Mouse (Mus musculus) left cerebral cortex, adult 18-20 months (tissue): ENCODE data around the gene Apol8. TPM values are rescaled to one million over a fixed set of nuclear protein-coding genes. Genes with fewer than 3 reads are reported as not detected.

Experiments
- DNase-seq, 2 experiments: peaks; one replicate each; pipeline ENCODE4 v3.0.0; 2021 to 2022; ENCODE audit warnings: low spot score in 2 of 2, mixed read lengths in 1 of 2
- long read RNA-seq, 2 experiments: library from polyadenylated mRNA; stranded (forward); transcript quantifications; one replicate each; pipeline ENCODE4 v2.0.0; 2021
- total RNA-seq, 2 experiments: library from RNA; stranded (reverse); gene quantifications; 2 replicates each; pipeline ENCODE4 v1.2.3; 2021

Apol8 gene
- 1 to 10 TPM; 7.9 to 9.2 TPM for total RNA-seq
- long read RNA-seq, experiment 1, partial matches to known transcripts = 0 of 4 reads
- long read RNA-seq, experiment 1, other reads (novel, unspliced or antisense) = 3 of 4 reads
- long read RNA-seq, experiment 2, partial matches to known transcripts = 0 of 3 reads
- long read RNA-seq, experiment 2, other reads (novel, unspliced or antisense) = 3 of 3 reads

GRCm38 (mm10) chr15:77756848-77757247 is at the start of gene Apol8:
Apol8 (minus strand) TSS chr15:77757003.
- DNase-seq = peak; percentile 66 to 79

- DNase-seq = no peak
Observed at GRCm38 (mm10) chr15:77805657-77806056, 48.9 kb upstream of the Apol8 start.

- no peak for DNase-seq
Observed at GRCm38 (mm10) chr15:77804949-77805348, 48.1 kb upstream of the Apol8 start.

- DNase-seq = no peak
Observed at GRCm38 (mm10) chr15:77804460-77804859, 47.7 kb upstream of the Apol8 start.

- no peak for DNase-seq
Observed at GRCm38 (mm10) chr15:77803747-77804146, 46.9 kb upstream of the Apol8 start.

- DNase-seq = no peak
Observed at GRCm38 (mm10) chr15:77802992-77803391, 46.2 kb upstream of the Apol8 start.

GRCm38 (mm10) chr15:77801188-77801587 is 44.4 kb upstream of the Apol8 start:
- no peak for DNase-seq

- no peak for DNase-seq
Observed at GRCm38 (mm10) chr15:77800511-77800910, 43.7 kb upstream of the Apol8 start.

DNA sequence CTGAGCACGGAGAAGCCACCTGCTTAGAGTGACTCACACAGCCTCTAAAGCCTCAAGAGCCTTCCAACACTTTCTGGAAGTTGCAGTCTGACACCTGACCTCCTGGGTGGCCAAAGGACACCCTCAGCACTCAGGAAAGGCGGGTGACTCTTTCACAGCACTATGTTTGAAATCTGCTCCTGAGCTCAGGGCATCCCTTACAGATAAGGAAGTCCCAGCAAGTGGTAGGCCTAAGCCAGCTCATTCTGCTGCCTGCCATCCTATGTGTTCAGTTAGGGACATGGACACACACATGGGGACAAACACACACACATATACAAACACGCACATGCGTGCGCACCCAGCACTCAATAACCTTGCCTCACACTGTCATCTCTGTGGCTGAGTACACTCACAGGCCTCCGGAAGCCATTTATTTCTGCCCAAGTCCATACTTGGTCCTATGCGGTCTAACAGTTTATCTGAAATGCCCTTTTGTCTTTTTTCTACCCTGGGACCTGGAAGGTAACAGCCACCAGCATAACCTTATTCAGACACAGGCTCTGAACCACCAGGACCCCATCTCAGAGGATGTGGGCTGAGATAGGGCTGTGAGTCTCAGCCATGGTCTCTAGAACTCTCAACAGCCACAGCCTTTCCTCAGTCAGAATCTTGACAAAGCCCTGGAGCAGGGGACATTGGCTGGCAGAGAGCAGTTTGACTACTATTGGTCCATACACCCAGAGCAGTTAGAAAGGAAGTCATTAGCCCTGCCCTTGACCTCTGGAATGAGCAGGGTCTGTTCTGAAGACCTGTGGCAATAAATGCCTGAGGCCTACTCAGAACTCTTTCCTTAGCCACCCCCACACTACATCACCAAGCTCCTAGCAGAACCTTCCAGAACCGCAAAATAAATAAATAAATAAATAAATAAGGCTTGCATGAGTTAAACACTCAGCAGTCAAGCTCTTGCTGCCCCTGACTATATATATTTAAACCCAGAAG is 43.0 kb upstream of the Apol8 start:
- no peak for DNase-seq

DNA sequence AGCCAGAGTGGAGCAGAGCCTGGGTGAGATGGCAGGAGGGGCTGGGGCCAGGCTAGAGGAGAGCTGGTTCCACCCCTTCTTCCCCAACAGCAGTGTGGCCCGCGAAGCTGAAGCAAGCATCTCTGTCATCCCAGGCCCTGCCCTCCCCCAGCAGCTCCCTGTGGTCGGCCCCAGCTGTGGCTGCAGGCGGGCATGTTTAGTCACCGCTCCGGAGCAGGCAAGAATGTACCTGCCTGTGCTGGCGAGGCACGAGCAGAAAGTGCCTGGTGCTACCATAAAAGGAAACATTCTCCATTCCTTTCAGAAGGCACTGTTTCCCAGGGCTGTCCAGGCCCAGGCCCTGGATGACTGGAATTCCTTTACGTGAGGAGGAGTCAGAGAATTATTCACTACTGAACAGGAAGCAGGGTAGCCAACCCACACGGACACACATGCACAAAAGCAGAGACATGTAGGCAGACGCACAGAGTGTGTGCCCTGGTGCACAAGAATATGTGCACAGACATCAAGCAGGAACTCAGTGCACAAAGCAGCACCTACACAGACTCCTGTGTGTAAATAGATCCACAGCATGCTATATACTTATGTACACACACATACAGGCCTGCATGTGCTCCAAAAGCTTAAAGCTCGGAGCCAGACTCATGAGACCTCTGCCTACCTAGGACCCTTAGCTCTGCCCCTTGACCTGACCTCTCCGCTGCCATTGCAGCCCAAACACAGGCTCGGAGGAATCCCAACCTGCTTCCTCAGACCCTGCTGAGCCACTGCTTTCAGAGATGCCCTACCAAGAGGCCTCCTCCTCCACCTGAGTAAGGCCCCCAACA is 42.1 kb upstream of the Apol8 start:
- peak; percentile 40 to 55 for DNase-seq

DNA sequence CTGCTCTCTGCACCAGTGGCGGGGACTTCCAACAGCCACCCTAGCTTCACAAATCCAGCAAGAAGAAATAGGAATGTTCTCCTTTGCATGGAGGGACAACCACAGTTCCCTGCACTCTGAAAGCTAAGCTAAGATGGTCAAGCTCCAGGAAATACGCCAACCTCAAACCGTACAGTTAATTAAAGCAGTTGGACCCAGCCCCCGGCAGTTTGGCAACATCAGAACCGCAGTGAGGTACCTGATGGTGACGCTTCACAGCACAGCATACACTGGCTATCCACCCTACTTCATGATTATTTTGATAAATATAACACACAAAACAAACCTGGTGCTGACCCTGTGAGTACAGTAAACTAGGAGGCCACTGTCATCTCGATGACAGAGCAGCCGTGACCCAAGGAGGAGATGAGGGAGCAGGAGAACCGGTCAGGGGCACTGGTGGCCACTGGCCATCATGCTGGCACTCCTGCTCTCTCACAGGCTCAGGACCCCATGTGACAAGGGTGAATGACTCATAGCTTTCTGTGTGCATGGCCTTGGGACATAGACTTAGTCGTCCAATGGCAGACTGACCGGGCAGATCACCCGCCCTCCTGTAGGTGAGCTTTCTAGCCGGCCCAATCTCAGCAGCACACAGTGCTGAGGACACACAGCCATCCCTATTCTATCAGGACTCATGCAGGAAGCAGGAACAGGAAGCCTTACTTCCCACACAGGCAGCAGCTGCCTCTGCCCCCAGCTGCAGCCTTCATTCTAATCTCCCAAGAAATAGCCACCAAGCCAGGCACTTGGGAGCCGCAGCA is 41.0 kb upstream of the Apol8 start:
- no peak for DNase-seq

- DNase-seq = no peak
Observed at GRCm38 (mm10) chr15:77796409-77797035, 39.7 kb upstream of the Apol8 start.

GRCm38 (mm10) chr15:77794908-77795356 is 38.1 kb upstream of the Apol8 start:
- no peak for DNase-seq

DNA sequence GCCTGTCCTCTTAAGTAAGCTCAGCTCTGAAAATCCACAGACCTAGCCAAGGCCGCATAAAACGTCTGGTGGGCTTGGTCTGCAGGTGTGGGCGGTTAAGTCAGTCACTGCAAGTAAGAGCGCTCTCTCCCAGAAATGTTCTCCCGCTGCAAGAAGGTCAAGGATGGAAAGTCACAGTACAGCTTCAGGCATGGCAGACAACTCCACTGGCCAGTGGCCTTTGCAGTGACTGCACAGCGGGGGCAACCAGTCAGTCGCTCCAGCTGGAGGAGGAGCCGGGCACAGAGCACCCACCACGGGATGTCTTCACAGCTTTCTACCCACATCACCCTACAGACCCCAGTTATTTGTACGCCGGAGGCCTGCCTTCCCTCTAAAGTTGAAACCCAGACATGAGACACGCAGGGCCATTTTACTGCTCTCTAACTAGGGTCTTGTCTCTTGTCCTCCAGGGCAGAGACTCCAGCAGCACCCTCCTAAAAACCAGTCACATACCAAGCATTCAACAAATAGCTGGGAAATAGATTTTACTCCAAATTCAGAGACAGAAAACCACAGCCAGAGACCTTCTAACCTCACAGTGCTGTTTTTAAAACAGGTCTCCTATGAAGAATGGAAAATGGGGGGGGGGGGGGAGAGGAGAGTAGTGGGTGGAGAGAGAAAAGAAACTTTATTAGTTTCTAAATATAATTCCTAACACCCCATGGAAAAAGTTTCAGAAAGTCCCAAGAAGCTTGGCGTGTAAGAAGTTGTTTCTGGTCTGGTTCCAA is 37.5 kb upstream of the Apol8 start:
- DNase-seq = no peak

- peak; percentile 50 to 65 for DNase-seq
Observed at GRCm38 (mm10) chr15:77793554-77793953, 36.8 kb upstream of the Apol8 start.

- DNase-seq = no peak
Observed at GRCm38 (mm10) chr15:77793094-77793493, 36.3 kb upstream of the Apol8 start.

GRCm38 (mm10) chr15:77792056-77792455 is 35.3 kb upstream of the Apol8 start:
- no peak for DNase-seq

DNA sequence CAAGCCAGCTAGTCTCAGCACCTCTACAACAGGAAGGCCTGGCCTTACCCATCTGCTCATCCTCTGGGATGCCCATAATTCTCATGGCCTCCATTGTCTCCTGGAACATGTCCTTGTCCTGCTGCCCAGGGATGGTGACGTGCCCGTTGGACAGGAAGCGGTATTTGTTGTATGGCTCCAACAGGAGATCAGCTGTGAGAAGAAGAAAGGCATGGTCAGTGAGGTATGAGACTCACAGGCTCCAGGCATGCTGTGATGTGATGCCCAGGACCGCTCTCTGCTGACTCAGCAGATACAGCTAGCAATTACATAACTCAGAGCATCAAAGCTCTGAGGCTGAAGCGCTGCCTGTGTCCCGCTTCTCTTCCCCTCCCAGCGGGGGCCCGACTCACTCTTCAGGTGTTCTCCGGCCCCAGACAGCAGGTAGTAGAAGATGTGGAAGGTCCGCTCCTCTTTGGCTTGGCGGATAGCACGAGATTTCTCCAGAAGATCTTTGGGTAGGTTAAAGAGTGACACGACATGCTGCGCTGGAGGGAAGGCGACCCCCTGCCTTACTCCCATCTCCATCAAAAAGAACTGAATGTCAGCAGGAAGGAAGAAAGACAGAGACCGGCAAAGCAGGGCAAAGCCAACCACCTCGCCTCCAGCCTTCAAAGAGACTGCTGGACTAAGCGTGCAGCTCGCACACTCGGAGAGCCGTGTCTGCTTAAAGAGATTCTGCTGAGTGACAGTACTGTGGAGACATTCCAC is 34.0 kb upstream of the Apol8 start:
- no peak for DNase-seq

DNA sequence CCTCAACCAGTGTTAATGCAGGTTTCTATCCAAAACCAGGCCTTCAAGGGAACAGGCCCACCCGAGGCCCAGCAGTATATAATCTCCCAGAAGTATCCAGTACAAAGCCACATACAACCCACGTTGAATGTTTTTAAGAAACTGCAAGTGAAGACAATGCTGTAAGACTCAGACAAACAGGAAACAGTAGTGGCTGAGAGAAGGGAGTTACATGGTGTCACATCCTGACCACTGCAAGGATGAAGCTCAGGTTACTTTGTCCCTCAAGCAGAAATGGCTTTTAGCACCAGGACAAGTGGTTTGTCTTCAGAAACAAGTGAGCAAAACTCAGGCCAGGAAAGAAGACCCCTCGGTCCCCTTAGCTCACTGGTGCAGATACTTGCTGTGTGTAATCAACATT is 32.4 kb upstream of the Apol8 start:
- no peak for DNase-seq
